Mouse (Mus musculus): ENCODE measurements around the gene E2f4. TPM values are rescaled to one million over a fixed set of nuclear protein-coding genes. Genes with fewer than 3 reads are reported as not detected.
"Not testable (repeated sequence)": the region's sequence is repeated elsewhere in the genome, so short reads cannot be mapped to it uniquely, and the experiment has no call there.

E2f4 gene
- polyA plus RNA-seq, 1 experiment: 127 TPM

DNA sequence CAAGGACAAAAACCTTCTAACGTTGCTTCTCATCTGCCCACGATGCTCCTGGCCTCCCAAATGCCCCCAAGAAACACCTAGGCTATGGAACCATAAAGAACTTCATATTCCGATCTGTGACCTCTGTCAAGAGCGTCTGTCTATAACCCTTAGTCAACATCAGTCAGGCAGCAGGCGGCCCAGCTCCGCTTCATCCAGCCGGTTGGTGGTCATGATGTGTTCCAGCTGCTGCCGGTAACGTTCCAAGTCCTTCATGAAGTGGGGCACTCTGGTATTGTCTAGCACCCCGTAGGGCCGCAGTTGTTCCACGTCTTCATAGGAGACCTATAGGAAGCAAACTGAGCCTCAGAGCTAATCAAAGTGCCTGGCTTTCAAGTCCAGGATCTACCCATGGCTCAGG is 15.6 kb upstream of the E2f4 start:
- Histone ChIP-seq H3K4me1 (ENCODE audit: control insufficient read depth, insufficient read depth, low read length) (peaks cover 4% of the 10 kb centered on the region; the same call in 1 of the 2 replicates), H3K4me3 (replicated peaks; ENCODE audit: extremely low read depth, low read depth, low read length) (no peak overlapping the region)
- DNase-seq: no peak
- WGBS: 80% methylated on average over 12 of the region's 12 CpGs
- TF ChIP-seq CTCF (IDR thresholded peaks at IDR 0.05; ENCODE audit: insufficient read depth, low read length) (no peak), POLR2A (IDR thresholded peaks at IDR 0.05; ENCODE audit: borderline replicate concordance, extremely low read depth, low read depth, low read length) (no peak)

DNA sequence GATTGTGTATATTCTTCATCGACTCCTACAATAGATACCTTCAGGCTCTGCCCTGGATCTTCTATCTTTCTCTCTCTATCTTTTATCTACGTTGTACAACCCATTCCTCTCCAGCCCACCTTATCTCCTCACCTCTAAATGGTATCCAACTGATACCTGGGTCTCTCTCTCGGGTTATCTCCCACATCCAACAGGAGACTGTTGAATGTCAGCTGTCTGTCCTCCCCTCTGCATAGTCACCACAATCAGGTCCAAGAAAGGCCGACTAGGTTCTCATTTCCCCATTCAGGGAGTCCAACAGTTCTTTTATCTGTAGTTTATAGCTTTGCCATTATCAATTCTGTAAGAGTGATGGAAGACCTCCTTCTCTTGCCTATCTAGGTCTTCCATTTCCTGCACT is 15.2 kb upstream of the E2f4 start:
- no peak for TF ChIP-seq CTCF (IDR thresholded peaks at IDR 0.05; ENCODE audit: insufficient read depth, low read length)
- no peak for TF ChIP-seq POLR2A (IDR thresholded peaks at IDR 0.05; ENCODE audit: borderline replicate concordance, extremely low read depth, low read depth, low read length)
- Histone ChIP-seq H3K4me1 (ENCODE audit: control insufficient read depth, insufficient read depth, low read length) (peaks cover 4% of the 10 kb centered on the region; the same call in 1 of the 2 replicates), H3K4me3 (replicated peaks; ENCODE audit: extremely low read depth, low read depth, low read length) (no peak overlapping the region)
- WGBS: 79% methylated on average over 4 of the region's 4 CpGs
- DNase-seq: no peak

DNA sequence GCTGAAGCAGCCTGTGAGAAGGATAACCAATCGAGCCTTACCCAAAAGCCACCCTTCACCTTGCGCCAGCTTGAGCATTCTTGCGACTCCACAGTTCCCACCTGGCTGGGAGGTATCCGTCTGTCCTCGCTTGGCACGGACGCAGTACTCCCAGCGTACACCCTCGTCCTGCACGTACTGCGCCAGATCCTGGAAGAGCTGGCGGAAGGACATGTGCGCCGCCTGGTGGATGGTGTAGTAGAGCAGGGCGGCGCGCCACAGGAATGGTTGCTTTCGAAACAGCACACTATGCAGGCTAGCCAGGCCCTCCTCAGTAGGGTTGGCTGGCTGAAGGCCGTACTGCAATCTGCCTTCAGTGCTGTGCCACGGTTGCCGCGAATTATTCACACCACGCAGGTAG is 14.4 kb upstream of the E2f4 start:
- peak overlapping the region; percentile 18 for H3K4me3 ChIP-seq (replicated peaks; ENCODE audit: extremely low read depth, low read depth, low read length)
- WGBS: 44% methylated on average over 23 of the region's 23 CpGs
- peak; percentile 64 for DNase-seq
- TF ChIP-seq POLR2A (IDR thresholded peaks at IDR 0.05; ENCODE audit: borderline replicate concordance, extremely low read depth, low read depth, low read length): no peak
- TF ChIP-seq CTCF (IDR thresholded peaks at IDR 0.05; ENCODE audit: insufficient read depth, low read length): peak; percentile 75
- peaks cover 4% of the 10 kb centered on the region; the same call in 1 of the 2 replicates for H3K4me1 ChIP-seq (ENCODE audit: control insufficient read depth, insufficient read depth, low read length)

DNA sequence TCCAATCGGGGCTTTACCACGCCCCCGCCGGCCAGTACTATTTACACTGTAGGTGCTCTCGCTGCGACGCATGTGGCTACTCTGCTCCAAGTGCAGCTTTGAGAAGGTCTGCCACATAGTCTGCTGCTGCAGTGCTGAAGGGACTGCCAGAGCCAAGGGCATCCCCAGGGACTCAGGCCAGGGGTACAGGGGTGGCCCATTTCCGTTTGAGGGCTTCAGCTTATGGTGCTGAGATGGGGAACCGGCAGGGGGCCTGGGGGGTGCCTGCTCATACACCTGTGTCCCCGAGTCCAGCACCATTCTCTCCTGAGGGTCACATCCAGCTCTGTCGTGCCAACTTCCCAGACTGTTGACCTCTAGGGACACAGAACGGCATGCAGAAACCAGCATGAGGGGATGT is 11.9 kb upstream of the E2f4 start:
- 69% methylated on average over 12 of the region's 12 CpGs for WGBS
- TF ChIP-seq POLR2A (IDR thresholded peaks at IDR 0.05; ENCODE audit: borderline replicate concordance, extremely low read depth, low read depth, low read length) (no peak), CTCF (IDR thresholded peaks at IDR 0.05; ENCODE audit: insufficient read depth, low read length) (no peak)

DNA sequence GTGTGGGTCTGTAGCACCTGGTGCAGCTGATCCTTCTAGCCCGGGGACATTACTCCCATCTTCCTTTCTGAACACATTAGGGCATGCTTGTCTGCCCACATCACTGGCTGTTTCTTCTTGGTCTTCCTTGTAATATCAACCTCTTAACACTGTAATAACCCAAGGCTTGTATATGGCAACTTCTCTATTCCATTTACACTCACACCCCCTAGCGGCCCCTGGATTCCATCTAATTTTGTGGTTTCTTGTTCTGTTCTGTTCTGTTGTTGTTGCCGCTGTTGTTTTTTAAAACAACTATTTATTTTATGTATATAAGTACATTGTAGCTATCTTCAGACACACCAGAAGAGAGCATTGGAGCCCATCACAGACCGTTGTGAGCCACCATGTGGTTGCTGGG is 10.6 kb upstream of the E2f4 start:
- Histone ChIP-seq H3K4me3 (replicated peaks; ENCODE audit: extremely low read depth, low read depth, low read length) (no peak overlapping the region), H3K4me1 (ENCODE audit: control insufficient read depth, insufficient read depth, low read length) (peaks cover 15% of the 10 kb centered on the region)
- 90% methylated on average over 4 of the region's 4 CpGs for WGBS
- TF ChIP-seq CTCF (IDR thresholded peaks at IDR 0.05; ENCODE audit: insufficient read depth, low read length): no peak
- no peak for TF ChIP-seq POLR2A (IDR thresholded peaks at IDR 0.05; ENCODE audit: borderline replicate concordance, extremely low read depth, low read depth, low read length)
- DNase-seq: no peak

More for the DNA sequence above, 11.9 kb upstream of the E2f4 start:
- H3K4me3 ChIP-seq (replicated peaks; ENCODE audit: extremely low read depth, low read depth, low read length): no peak overlapping the region
- peaks cover 12% of the 10 kb centered on the region for H3K4me1 ChIP-seq (ENCODE audit: control insufficient read depth, insufficient read depth, low read length)
- DNase-seq: no peak

DNA sequence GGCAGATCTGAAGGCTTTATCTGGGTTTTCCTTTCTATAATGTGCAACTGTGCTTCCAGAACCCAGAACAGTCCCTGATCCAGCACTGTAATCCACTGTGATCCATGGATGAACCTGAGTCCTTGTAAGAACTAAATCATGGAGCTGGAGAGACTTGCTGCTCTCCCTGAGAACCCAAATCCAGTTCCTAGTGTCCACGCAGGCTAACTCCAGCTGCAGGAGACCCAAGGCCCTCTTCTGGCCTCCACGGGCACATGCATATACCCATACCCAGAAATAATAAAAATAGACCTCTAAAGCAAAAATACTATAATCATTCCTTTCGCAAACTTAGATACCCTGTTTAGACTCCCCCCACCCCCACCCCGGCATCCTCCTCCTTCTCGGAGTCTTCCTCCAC is 9.2 kb upstream of the E2f4 start:
- 84% methylated on average over 5 of the region's 5 CpGs for whole genome bisulfite sequencing
- TF ChIP-seq CTCF (IDR thresholded peaks at IDR 0.05; ENCODE audit: insufficient read depth, low read length): no peak
- no peak for TF ChIP-seq POLR2A (IDR thresholded peaks at IDR 0.05; ENCODE audit: borderline replicate concordance, extremely low read depth, low read depth, low read length)
- DNase-seq: no peak
- Histone ChIP-seq H3K4me3 (replicated peaks; ENCODE audit: extremely low read depth, low read depth, low read length) (no peak overlapping the region), H3K4me1 (ENCODE audit: control insufficient read depth, insufficient read depth, low read length) (peaks cover 11% of the 10 kb centered on the region)

DNA sequence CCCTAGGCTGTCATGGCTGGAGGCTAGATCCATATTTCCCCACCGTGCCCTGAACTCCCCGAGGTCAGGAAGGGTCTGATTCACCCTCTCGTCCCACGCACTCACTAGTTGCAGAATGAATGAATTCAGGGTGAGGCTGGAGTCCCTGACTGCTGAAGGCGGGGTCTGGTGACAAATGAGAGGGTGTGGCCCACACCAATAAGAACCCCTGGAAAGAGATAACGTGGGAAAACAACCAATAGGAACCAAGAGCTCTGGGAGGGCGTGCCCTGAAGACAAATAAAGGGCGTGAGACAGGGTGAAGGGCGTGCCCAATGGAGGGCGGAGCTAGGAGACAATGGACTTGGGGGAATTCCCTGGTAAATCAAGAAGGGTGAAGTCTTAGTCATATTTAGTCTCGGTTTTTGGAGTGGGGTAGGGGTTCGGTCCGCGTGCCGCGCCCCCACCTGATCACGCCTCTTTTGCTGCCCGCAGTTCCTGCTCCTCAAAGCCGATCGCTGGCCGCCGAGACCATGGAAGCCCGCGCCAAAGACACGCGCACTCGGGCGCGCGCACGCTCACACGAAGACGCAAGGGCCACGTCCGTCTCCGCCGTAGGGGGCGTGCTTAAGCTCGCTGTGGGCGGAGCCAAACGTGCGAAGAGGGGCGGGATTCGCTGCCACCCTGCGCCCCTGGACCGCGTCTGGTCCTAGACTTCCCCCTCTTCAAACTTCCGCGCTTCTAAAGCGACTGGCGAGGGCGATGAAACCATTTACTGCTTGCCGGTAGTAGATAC is 8.3 kb upstream of the E2f4 start:
- Histone ChIP-seq H3K4me1 (ENCODE audit: control insufficient read depth, insufficient read depth, low read length) (peaks cover 11% of the 10 kb centered on the region), H3K4me3 (replicated peaks; ENCODE audit: extremely low read depth, low read depth, low read length) (peak overlapping the region; percentile 75)
- TF ChIP-seq CTCF (IDR thresholded peaks at IDR 0.05; ENCODE audit: insufficient read depth, low read length): no peak
- TF ChIP-seq POLR2A (IDR thresholded peaks at IDR 0.05; ENCODE audit: borderline replicate concordance, extremely low read depth, low read depth, low read length): peak; percentile 17; the same call in 1 of the 2 replicates
- under 1% methylated on average over 53 of the region's 53 CpGs for WGBS
- peak; percentile 90 for DNase-seq

DNA sequence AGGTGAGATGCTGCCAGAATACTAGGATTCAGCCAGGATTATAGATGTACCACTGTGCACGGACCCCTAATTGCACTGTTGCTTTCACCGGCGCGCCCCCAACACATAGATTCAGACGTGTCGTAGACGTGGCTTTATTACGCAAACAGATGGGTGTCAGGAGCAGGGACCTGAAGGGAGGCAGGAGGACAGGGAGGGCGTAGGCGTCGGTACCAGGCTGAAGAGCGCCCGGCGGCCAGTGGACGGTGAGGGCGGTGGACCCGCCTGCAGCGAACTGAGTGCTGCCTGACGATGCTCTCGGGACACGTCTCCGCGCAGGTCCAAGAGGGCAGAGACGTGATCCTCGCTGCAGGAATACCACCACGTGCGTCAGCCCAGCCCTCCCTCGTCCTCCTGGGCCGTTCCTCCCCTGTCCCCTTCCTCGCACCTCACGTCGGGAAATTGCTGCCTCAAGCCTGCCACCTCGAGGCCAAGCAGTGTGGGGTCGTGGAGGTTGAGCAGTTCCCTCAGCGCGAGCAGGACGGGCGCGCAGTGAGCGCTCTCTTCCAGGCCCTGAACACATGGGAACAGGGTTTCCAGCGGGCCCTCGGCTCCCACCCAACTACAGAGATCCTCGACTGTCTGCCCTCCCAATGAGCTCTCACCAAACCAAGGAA is 7.5 kb upstream of the E2f4 start, which contains the start of gene 4931428F04Rik:
4931428F04Rik (minus strand) TSS at position 60 of the 656 bp plus-strand sequence.
- DNase-seq: peak; percentile 36
- 8% methylated on average over 43 of the region's 43 CpGs for WGBS
- Histone ChIP-seq H3K4me3 (replicated peaks; ENCODE audit: extremely low read depth, low read depth, low read length) (peak within 1 kb of the TSS; percentile 75), H3K4me1 (ENCODE audit: control insufficient read depth, insufficient read depth, low read length) (peaks cover 12% of the 10 kb centered on the region)
- TF ChIP-seq CTCF (IDR thresholded peaks at IDR 0.05; ENCODE audit: insufficient read depth, low read length) (no peak; the same call in 1 of the 2 replicates), POLR2A (IDR thresholded peaks at IDR 0.05; ENCODE audit: borderline replicate concordance, extremely low read depth, low read depth, low read length) (no peak)

DNA sequence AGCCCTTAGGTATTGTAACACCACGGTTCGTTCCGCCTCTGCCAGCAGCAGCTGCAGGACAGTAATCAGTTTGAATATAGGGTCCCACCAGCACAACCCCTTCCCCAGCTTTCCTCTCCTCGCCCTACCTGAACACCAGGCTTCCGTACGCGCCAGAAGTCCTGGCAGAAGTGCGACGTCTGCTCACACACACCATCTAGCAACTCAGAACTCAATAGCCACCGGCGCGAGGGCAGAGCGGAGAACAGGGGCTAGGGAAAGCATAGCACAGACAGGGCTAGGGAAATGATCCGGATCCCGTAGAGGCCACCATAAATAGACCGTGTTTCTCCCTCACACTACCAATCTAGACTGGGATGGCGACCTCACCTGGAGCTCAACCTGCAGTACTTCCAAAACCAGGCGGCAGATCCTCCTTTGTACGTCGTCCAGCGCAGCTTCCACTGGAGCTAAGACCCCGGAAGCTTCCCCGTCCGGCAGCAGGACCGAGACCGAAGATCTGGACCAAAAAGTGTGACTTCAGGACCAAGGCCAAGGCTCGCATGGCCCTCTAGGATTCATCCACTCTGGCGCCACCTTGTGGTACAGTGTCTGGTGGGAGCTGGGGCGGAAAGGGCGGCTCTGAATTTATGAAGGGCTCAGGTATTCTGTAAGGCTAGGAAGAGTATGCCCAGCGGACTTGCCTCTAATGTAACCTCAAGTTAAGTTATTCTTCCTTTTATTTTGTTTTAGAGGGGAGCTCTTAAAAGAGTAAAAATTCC is 6.7 kb upstream of the E2f4 start:
- H3K4me1 ChIP-seq (ENCODE audit: control insufficient read depth, insufficient read depth, low read length): peaks cover 15% of the 10 kb centered on the region
- 28% methylated on average over 31 of the region's 31 CpGs for WGBS
- TF ChIP-seq CTCF (IDR thresholded peaks at IDR 0.05; ENCODE audit: insufficient read depth, low read length) (peak; percentile 94), POLR2A (IDR thresholded peaks at IDR 0.05; ENCODE audit: borderline replicate concordance, extremely low read depth, low read depth, low read length) (no peak)
- peak; percentile 89 for DNase-seq
- no peak overlapping the region for H3K4me3 ChIP-seq (replicated peaks; ENCODE audit: extremely low read depth, low read depth, low read length)

DNA sequence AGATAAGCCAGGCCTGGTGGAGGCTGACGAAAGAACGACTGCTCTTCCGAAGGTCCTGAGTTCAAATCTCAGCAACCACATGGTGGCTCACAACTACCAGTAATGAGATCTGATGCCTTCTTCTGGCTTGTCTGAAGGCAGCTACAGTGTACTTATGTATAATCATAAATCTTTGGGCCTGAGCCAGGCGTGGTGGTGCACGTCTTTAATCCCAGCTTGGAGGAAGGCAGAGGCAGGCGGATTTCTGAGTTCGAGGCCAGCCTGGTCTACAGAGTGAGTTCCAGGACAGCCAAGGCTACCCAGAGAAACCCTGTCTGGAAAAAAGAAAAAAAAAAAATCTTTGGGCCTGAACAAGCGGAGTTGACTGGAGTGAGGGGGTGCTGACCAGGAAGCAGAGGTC is 6.1 kb upstream of the E2f4 start:
- peaks cover 15% of the 10 kb centered on the region for H3K4me1 ChIP-seq (ENCODE audit: control insufficient read depth, insufficient read depth, low read length)
- DNase-seq; H3K4me3 ChIP-seq (replicated peaks; ENCODE audit: extremely low read depth, low read depth, low read length): not testable (repeated sequence)
- 75% methylated on average over 8 of the region's 8 CpGs for WGBS

DNA sequence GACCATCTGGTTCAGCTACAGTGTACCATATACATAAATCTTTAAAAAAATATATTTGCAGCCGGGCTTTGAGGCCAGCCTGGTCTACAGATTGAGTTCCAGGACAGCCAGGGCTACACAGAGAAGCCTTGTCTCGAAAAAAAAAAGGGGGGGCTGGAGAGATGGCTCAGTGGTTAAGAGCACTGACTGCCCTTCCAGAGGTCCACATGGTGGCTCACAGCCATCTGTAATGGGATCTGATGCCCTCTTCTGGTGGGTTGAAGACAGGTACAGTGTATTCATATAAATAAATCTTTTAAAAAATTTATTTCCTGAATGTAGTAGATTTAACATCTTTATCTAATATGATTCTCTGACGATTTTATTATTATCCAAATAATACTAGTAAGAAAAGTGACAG is 5.7 kb upstream of the E2f4 start:
- peaks cover 15% of the 10 kb centered on the region for H3K4me1 ChIP-seq (ENCODE audit: control insufficient read depth, insufficient read depth, low read length)
- WGBS: 64% methylated on average over 3 of the region's 3 CpGs
- not testable (repeated sequence) for DNase-seq; H3K4me3 ChIP-seq (replicated peaks; ENCODE audit: extremely low read depth, low read depth, low read length)
